Mouse (Mus musculus) liver, embryonic 14.5 days (tissue): Measurements from ENCODE around the gene Palld. TPM values are rescaled to one million over a fixed set of nuclear protein-coding genes. Genes with fewer than 3 reads are reported as not detected.

Experiments
- ATAC-seq: fragments of 200-750 bp; cut with Nextera tagmentation; 2 replicates; pipeline ENCODE4 v1.8.0; 2017; ENCODE audit warnings: moderate number of reproducible peaks, mild to moderate bottlenecking, moderate library complexity; ENCODE audit not compliant: insufficient read depth
- DNase-seq, 3 experiments: peaks; one replicate each; pipeline ENCODE4 v3.0.0-alpha.2; 2012 to 2013; ENCODE audit warnings: low read depth in 3 of 3, low spot score in 3 of 3
- H3K27ac ChIP-seq: fragments of 300-500 bp; sonication (generic); 2 replicates; pipeline ENCODE4 v1.5.1; 2014; ENCODE audit warnings: moderate library complexity, mild to moderate bottlenecking, control low read depth, inconsistent platforms
- H3K27me3 ChIP-seq: fragments of 300-500 bp; sonication (generic); 2 replicates; pipeline ENCODE4 v1.6.1; 2014; ENCODE audit warnings: mild to moderate bottlenecking, low read length, moderate library complexity; ENCODE audit not compliant: control insufficient read depth, insufficient read depth
- H3K36me3 ChIP-seq: fragments of 300-500 bp; sonication (generic); replicated peaks from 2 replicates; pipeline ENCODE4 v1.6.1; 2014; ENCODE audit warnings: low read depth; ENCODE audit not compliant: control insufficient read depth, insufficient read depth
- H3K4me1 ChIP-seq, 2 experiments: fragments of 200-500 bp in 1 of 2; fragments of 300-500 bp in 1 of 2; sonication (generic) in 1 of 2; replicated peaks; 2 replicates each; pipeline ENCODE4 v1.6.1; 2012 to 2014; ENCODE audit warnings: antibody characterized with exemption in 1 of 2, inconsistent platforms in 1 of 2, low read length in 1 of 2; ENCODE audit not compliant: control insufficient read depth in 2 of 2, insufficient read depth in 2 of 2
- H3K4me2 ChIP-seq: fragments of 300-500 bp; sonication (generic); 2 replicates; pipeline ENCODE4 v1.6.1; 2014; ENCODE audit warnings: low read depth, mild to moderate bottlenecking, control low read depth, moderate library complexity
- H3K4me3 ChIP-seq, 2 experiments: fragments of 200-500 bp in 1 of 2; fragments of 300-500 bp in 1 of 2; sonication (generic) in 1 of 2; 2 replicates each; pipeline ENCODE4 v1.5.1; 2012 to 2014; ENCODE audit warnings: low read depth in 2 of 2, low read length in 2 of 2, mild to moderate bottlenecking in 2 of 2, control low read depth in 1 of 2, inconsistent platforms in 1 of 2, moderate library complexity in 1 of 2; ENCODE audit not compliant: insufficient read depth in 1 of 2
- H3K9ac ChIP-seq: fragments of 300-500 bp; sonication (generic); replicated peaks from 2 replicates; pipeline ENCODE4 v1.6.1; 2014; ENCODE audit warnings: mild to moderate bottlenecking, control low read depth, moderate library complexity
- H3K9me3 ChIP-seq: fragments of 300-500 bp; sonication (generic); 2 replicates; pipeline ENCODE4 v1.6.1; 2016; ENCODE audit warnings: low read length, mixed read lengths; ENCODE audit not compliant: control insufficient read depth
- CTCF ChIP-seq: IDR thresholded peaks from 2 replicates; pipeline ENCODE4 v1.5.1; 2016; ENCODE audit warnings: antibody characterized with exemption, low read depth, control low read depth
- EP300 ChIP-seq: IDR thresholded peaks from 2 replicates; pipeline ENCODE4 v1.6.1; 2016; ENCODE audit warnings: antibody characterized with exemption, low read depth
- WGBS: fragments of 180-500 bp; shearing (Covaris S2); extraction: QIAGEN DNeasy Blood & Tissue Kit; methylation state at CpG from one replicate; pipeline ENCODE4 v1.1.7; 2014; ENCODE audit not compliant: insufficient replicate concordance; 5-methylcytosine and 5-hydroxymethylcytosine counted together
- polyA plus RNA-seq, 2 experiments: library from polyadenylated mRNA; depleted of rRNA in 1 of 2; stranded (reverse) in 1 of 2; unstranded in 1 of 2; fragments of >200 nt; fragmentation: Nextera tagmentation in 1 of 2; extraction: Ambion mirVana in 1 of 2; gene quantifications; 2 replicates each; pipeline versions ENCODE4 v1.2.1 to v1.2.3; 2012 to 2014

The Palld gene
- polyA plus RNA-seq, 2 experiments: 1.8 to 2.9 TPM

DNA sequence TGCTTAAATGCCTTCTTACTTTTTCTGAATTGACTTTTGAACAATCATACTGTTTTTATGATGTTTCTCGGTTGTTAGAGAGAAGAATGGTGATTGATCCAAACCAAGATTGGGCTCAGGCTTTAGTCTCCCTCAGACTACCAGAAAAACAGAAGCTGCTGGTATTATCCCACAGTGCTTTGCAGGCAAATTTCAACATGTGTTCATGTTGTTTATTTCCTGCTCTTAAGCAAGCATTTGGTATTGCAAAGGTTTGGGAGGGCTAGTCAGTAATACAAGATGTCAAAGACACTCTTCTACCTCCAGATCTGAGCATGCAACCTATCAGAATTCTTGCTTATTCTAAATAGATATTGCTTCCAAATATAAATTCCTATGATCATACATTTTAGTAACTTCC lies 5.7 kb downstream of the Palld start:
- Histone ChIP-seq H3K9me3 (no peaks in the 10 kb centered on the region), H3K27ac (no peak overlapping the region), H3K4me2 (no peak overlapping the region), H3K9ac (no peak overlapping the region), H3K4me1 (no peaks in the 10 kb centered on the region), H3K36me3 (no peaks in the 10 kb centered on the region), H3K4me3 (no peak overlapping the region), H3K27me3 (no peaks in the 10 kb centered on the region)
- no peak for TF ChIP-seq EP300
- TF ChIP-seq CTCF: no peak
- ATAC-seq (no peak), DNase-seq (no peak)
- WGBS: 33% methylated on average over 1 of the region's 1 CpGs

- Histone ChIP-seq H3K9ac (no peak overlapping the region), H3K4me2 (no peak overlapping the region), H3K27ac (no peak overlapping the region), H3K27me3 (no peaks in the 10 kb centered on the region), H3K36me3 (no peaks in the 10 kb centered on the region), H3K9me3 (no peaks in the 10 kb centered on the region), H3K4me1 (no peaks in the 10 kb centered on the region), H3K4me3 (no peak overlapping the region)
- WGBS: 36% methylated on average over 2 of the region's 2 CpGs
- DNase-seq (no peak), ATAC-seq (no peak)
- TF ChIP-seq EP300 (no peak), CTCF (peak; percentile 17; the same call in 1 of the 2 replicates)
These were observed 8.4 kb downstream of the Palld start for GRCm38 (mm10) chr8:61894062-61894461.

DNA sequence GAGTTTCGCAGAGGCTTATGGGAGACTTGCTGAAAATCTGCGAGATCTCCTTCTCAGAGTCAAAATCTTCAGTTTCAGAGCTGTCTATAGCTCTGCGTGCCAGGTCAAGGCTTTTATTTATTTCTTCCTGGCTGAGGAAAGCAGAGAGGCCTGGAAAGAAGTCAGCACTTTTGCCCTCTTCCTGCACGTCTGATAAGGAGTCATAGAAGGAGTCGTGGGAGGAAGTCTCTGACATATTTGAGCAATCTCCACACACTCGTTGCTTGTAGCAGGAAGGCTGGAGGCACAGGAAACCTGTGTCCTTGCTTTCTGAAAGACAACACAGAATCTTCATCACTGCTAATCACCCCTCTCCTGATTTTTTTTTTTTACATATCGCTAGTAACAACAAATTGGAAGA lies 24.9 kb downstream of the Palld start:
- no peak overlapping the region for H3K4me2 ChIP-seq
- no peaks in the 10 kb centered on the region for H3K4me1 ChIP-seq
- DNase-seq: no peak
- no peaks in the 10 kb centered on the region for H3K9me3 ChIP-seq
- ATAC-seq: no peak
- H3K27me3 ChIP-seq: no peaks in the 10 kb centered on the region
- no peaks in the 10 kb centered on the region for H3K36me3 ChIP-seq
- no peak overlapping the region for H3K4me3 ChIP-seq
- H3K9ac ChIP-seq: no peak overlapping the region
- 10% methylated on average over 7 of the region's 7 CpGs for WGBS
- TF ChIP-seq CTCF: no peak
- no peak for TF ChIP-seq EP300
- H3K27ac ChIP-seq: no peak overlapping the region

GRCm38 (mm10) chr8:61875290-61875689 lies 27.2 kb downstream of the Palld start:
- TF ChIP-seq CTCF (peak; percentile 40; the same call in 1 of the 2 replicates), EP300 (no peak)
- ATAC-seq (no peak), DNase-seq (peak; percentile 26 to 41 (median 28))
- H3K4me2 ChIP-seq: no peak overlapping the region
- H3K27me3 ChIP-seq: no peaks in the 10 kb centered on the region
- no peak overlapping the region for H3K9ac ChIP-seq
- no peaks in the 10 kb centered on the region for H3K36me3 ChIP-seq
- no peaks in the 10 kb centered on the region for H3K4me1 ChIP-seq
- H3K9me3 ChIP-seq: no peaks in the 10 kb centered on the region
- H3K27ac ChIP-seq: no peak overlapping the region
- WGBS: 3% methylated on average over 5 of the region's 5 CpGs
- no peak overlapping the region for H3K4me3 ChIP-seq

DNA sequence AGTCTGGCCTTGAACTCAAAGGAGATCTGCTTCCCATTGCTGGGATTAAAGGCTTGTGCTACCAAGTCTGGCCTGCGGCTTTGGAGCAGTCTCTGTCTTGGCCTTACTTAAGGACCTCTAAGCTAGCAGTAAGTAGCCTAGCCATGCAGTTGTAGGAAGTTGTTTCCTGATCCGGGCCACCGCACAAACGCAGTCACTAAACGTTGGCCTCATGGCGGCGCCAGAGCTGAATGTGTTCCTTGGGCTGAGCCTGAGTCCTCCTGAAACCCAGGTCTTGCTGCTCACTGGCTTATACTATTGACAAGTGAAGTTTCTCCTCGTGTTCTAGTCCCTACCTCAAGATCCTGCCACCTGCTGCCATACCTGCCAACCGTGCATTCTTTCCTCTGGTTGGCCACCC lies 28.5 kb downstream of the Palld start:
- Histone ChIP-seq H3K9me3 (no peaks in the 10 kb centered on the region), H3K27ac (no peak overlapping the region), H3K27me3 (no peaks in the 10 kb centered on the region), H3K4me3 (no peak overlapping the region), H3K4me1 (no peaks in the 10 kb centered on the region), H3K4me2 (no peak overlapping the region), H3K9ac (no peak overlapping the region), H3K36me3 (no peaks in the 10 kb centered on the region)
- ATAC-seq (no peak), DNase-seq (no peak)
- TF ChIP-seq EP300 (no peak), CTCF (peak; percentile 36)
- 38% methylated on average over 9 of the region's 9 CpGs for WGBS
